Mouse (Mus musculus): ENCODE measurements around the gene Irs2.

Gene Irs2

DNA sequence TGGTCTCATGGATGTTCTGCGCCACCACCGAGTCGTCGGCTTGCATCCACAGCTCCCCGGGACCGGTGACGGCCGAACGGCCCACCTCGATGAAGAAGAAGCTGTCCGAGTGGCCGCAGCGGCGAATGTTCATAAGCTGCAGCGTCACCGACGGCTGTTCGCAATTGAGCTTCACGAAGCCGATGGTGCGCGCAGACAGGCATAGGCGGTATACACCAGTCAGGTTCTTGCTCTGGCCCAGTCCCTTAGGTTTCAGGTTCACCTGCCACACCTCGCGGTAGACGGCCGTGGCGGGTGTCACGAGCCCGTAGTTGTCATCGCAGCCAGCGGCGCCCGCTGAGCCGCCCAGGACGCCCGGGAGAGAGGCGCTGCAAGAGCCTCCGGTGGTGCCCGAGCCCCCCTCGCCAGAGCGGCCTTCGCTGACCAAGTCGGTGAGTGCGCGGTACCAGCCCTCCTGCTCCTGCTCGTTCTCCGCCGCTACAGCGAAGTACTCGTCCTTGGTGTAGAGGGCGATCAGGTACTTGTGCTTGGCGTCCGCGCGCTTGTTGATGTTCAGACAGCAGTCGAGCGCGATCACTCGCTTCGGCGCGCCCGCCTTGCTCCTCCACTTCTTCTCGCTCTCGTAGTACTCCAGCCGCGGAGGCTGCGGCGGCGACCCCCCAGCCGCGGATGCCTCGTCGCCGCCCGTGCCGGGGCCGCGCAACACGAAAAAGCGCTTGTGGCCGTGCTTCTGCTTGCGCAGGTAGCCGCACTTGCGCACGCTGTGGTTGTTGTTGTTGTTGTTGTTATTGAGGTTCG, 478 bp downstream of the Irs2 start:
- no peak for TF ChIP-seq CTCF (conservative IDR thresholded peaks at IDR 0.05; ENCODE audit: low read length)
- TF ChIP-seq POU5F1 (IDR thresholded peaks at IDR 0.05; ENCODE audit: borderline replicate concordance, low read length): no peak
- TF ChIP-seq NANOG (IDR thresholded peaks at IDR 0.05; ENCODE audit: borderline replicate concordance, low read length): no peak
- peaks cover 39% of the 10 kb centered on the region for H3K27me3 ChIP-seq (ENCODE audit: insufficient read depth, low read length)
- H3K36me3 ChIP-seq (ENCODE audit: insufficient read depth, low read length): peaks cover 15% of the 10 kb centered on the region; the same call in 1 of the 2 replicates
- peaks cover 62% of the 10 kb centered on the region for H3K4me1 ChIP-seq (replicated peaks; ENCODE audit: low read depth, low read length)
- H3K9me3 ChIP-seq (ENCODE audit: low read length): no peaks in the 10 kb centered on the region
- peak overlapping the region; percentile 90 for H3K4me3 ChIP-seq (replicated peaks; ENCODE audit: low read length)

DNA sequence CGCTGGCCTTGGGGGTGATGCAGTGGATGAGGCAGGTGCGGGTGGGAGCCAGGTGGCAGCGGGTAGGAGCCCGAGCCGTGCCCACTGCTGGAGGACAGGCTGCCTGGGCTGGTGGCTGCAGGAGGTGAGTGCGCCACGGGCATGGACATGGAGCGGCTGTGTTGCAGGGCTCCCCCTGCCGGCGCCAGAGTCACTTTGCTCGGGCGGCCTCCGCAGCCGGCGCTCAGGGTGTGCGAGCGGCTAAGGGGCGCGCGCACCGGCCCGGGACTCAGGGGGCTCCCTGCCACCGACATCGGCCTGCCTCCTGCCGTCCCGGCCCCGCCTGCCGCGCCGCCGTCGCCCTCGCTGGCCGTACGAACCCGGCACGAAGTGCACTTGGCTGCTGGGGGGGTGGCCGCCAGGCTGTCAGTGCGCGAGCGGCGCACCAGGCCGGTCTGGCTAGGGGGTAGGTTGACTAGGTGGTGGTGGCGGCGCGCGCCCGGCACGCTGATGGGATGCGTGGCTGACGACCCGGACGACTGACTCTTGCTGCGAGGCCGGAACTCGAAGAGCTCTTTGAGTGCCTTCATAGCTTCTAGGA, 1.2 kb downstream of the Irs2 start:
- H3K36me3 ChIP-seq (ENCODE audit: insufficient read depth, low read length): peaks cover 22% of the 10 kb centered on the region; the same call in 1 of the 2 replicates
- peaks cover 39% of the 10 kb centered on the region for H3K27me3 ChIP-seq (ENCODE audit: insufficient read depth, low read length)
- no peaks in the 10 kb centered on the region for H3K9me3 ChIP-seq (ENCODE audit: low read length)
- peak overlapping the region; percentile 90 for H3K4me3 ChIP-seq (replicated peaks; ENCODE audit: low read length)
- TF ChIP-seq CTCF (conservative IDR thresholded peaks at IDR 0.05; ENCODE audit: low read length) (no peak), NANOG (IDR thresholded peaks at IDR 0.05; ENCODE audit: borderline replicate concordance, low read length) (no peak), POU5F1 (IDR thresholded peaks at IDR 0.05; ENCODE audit: borderline replicate concordance, low read length) (no peak)
- peaks cover 69% of the 10 kb centered on the region for H3K4me1 ChIP-seq (replicated peaks; ENCODE audit: low read depth, low read length)

DNA sequence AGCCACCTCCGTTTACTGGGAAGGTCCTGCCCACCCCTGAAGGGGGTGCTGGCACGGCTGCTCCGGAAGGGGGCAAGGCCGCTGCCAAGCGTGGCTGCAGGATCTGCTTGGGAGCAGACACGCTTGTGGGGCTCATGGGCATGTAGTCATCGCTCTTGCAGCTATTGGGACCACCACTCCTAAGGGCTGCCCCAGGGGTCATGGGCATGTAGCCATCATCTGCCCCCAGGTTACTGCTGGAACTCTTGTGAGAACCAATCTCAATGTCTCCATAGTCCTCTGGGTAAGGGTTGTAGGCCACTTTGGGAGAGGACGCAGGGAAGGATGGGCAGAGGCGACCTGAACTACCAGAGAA, 2.0 kb downstream of the Irs2 start:
- no peak for TF ChIP-seq CTCF (conservative IDR thresholded peaks at IDR 0.05; ENCODE audit: low read length)
- no peak for TF ChIP-seq POU5F1 (IDR thresholded peaks at IDR 0.05; ENCODE audit: borderline replicate concordance, low read length)
- TF ChIP-seq NANOG (IDR thresholded peaks at IDR 0.05; ENCODE audit: borderline replicate concordance, low read length): no peak
- Histone ChIP-seq H3K9me3 (ENCODE audit: low read length) (no peaks in the 10 kb centered on the region), H3K27me3 (ENCODE audit: insufficient read depth, low read length) (peaks cover 36% of the 10 kb centered on the region), H3K36me3 (ENCODE audit: insufficient read depth, low read length) (peaks cover 23% of the 10 kb centered on the region; the same call in 1 of the 2 replicates), H3K4me3 (replicated peaks; ENCODE audit: low read length) (peak overlapping the region; percentile 90), H3K4me1 (replicated peaks; ENCODE audit: low read depth, low read length) (peaks cover 75% of the 10 kb centered on the region)

DNA sequence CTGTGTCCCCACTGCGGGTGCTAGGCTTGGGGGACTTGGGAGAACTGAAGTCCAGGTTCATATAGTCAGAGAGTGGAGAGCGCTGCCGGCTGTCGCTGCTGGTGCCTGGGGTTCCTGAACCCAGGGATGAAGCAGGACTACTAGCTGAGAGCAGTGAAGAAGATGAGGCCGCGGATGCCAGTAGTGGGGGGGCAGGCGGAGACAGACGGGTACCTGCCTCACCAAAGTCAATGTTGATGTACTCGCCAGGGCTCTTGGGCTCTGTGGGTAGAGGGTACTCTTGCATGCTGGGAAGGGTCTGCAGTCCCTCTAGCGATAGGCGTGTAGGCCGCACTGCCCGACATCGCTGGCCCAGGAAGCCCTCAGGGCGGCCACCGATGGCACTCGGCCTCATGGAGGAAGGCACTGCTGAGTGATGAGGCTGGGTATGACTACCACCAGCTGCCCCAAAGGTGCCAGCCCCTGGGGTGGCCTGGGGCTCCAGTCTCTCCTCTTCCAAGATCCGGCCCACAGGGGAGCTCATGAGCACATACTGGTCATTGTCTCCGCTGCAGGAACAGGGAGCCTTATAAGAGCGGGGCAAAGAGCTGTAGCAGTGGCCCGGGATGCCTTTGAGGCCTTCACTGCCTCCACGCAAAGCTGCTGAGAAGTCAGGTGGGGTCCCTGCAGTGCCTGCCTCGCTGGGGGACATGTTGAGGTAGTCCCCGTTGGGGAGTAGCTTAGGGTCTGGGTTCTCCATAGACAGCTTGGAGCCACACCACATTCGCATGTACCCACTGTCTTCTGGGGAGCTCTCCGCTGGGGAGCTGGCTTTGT, 2.6 kb downstream of the Irs2 start:
- peaks cover 75% of the 10 kb centered on the region for H3K4me1 ChIP-seq (replicated peaks; ENCODE audit: low read depth, low read length)
- no peaks in the 10 kb centered on the region for H3K9me3 ChIP-seq (ENCODE audit: low read length)
- H3K4me3 ChIP-seq (replicated peaks; ENCODE audit: low read length): peak overlapping the region; percentile 90
- TF ChIP-seq CTCF (conservative IDR thresholded peaks at IDR 0.05; ENCODE audit: low read length): no peak
- no peak for TF ChIP-seq POU5F1 (IDR thresholded peaks at IDR 0.05; ENCODE audit: borderline replicate concordance, low read length)
- no peak for TF ChIP-seq NANOG (IDR thresholded peaks at IDR 0.05; ENCODE audit: borderline replicate concordance, low read length)
- H3K27me3 ChIP-seq (ENCODE audit: insufficient read depth, low read length): peaks cover 31% of the 10 kb centered on the region
- H3K36me3 ChIP-seq (ENCODE audit: insufficient read depth, low read length): peaks cover 23% of the 10 kb centered on the region; the same call in 1 of the 2 replicates

DNA sequence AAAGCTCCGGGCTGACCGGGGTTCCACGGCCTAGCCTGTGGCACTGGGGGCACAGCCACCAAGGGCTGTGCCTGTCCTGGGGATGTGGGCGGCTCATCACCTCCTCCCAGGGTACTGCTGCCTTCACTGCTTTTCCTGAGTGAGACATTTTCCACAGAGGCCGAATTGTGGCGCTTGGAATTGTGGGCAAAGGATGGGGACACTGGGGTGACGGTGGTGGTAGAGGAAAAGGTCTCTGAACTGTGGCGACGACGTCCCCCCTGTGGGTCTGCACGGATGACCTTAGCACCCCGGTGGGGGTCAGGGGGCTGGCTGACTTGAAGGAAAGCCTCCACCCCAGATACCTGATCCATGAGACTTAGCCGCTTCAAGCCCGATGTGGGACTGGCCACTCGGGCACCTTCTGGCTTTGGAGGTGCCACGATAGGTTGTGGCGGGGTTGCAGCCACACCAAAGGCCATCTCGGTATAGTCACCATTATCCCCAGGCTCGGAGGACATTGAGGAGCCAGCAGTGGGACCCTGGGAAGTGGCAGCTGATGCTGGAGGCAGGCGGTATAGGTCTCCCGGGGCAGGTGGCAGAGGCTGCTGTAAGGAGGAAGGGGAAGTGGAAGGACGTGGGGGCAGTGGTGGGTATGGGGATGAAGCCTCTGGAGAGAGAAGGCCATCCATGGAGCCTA, 3.3 kb downstream of the Irs2 start:
- H3K9me3 ChIP-seq (ENCODE audit: low read length): no peaks in the 10 kb centered on the region
- peaks cover 75% of the 10 kb centered on the region for H3K4me1 ChIP-seq (replicated peaks; ENCODE audit: low read depth, low read length)
- TF ChIP-seq CTCF (conservative IDR thresholded peaks at IDR 0.05; ENCODE audit: low read length): no peak
- TF ChIP-seq POU5F1 (IDR thresholded peaks at IDR 0.05; ENCODE audit: borderline replicate concordance, low read length): no peak
- TF ChIP-seq NANOG (IDR thresholded peaks at IDR 0.05; ENCODE audit: borderline replicate concordance, low read length): no peak
- peak overlapping the region; percentile 90 for H3K4me3 ChIP-seq (replicated peaks; ENCODE audit: low read length)
- H3K36me3 ChIP-seq (ENCODE audit: insufficient read depth, low read length): peaks cover 23% of the 10 kb centered on the region; the same call in 1 of the 2 replicates
- peaks cover 31% of the 10 kb centered on the region for H3K27me3 ChIP-seq (ENCODE audit: insufficient read depth, low read length)

DNA sequence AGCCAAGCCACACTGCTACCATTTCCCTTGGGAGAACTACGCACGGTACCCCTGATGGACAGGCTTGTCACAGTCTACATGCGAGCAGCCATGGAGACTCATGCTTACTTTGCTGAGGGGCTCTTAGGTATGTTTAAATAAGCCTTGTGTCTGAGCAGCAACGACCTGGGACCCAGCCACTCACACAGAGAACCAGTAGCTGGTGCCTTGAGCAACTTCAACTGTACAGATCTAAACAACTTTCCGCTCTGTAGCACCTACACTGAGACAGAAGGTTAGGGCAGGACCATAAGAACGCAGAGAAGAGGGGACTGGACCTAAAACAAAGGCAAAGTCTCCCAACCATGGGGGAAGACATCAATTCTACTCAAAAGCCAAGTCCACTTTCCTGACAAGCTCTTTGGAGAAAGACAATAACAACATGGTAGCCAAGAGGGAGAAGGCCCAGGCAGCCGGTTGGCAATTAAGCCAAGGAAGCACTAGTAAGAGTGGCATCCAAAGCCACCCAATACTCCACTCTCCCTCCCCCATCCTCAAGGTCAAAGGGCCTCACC, 4.3 kb downstream of the Irs2 start:
- peaks cover 23% of the 10 kb centered on the region; the same call in 1 of the 2 replicates for H3K36me3 ChIP-seq (ENCODE audit: insufficient read depth, low read length)
- peak overlapping the region; percentile 90 for H3K4me3 ChIP-seq (replicated peaks; ENCODE audit: low read length)
- peaks cover 31% of the 10 kb centered on the region for H3K27me3 ChIP-seq (ENCODE audit: insufficient read depth, low read length)
- H3K9me3 ChIP-seq (ENCODE audit: low read length): no peaks in the 10 kb centered on the region
- TF ChIP-seq NANOG (IDR thresholded peaks at IDR 0.05; ENCODE audit: borderline replicate concordance, low read length): no peak
- TF ChIP-seq CTCF (conservative IDR thresholded peaks at IDR 0.05; ENCODE audit: low read length): no peak
- TF ChIP-seq POU5F1 (IDR thresholded peaks at IDR 0.05; ENCODE audit: borderline replicate concordance, low read length): no peak
- H3K4me1 ChIP-seq (replicated peaks; ENCODE audit: low read depth, low read length): peaks cover 77% of the 10 kb centered on the region

DNA sequence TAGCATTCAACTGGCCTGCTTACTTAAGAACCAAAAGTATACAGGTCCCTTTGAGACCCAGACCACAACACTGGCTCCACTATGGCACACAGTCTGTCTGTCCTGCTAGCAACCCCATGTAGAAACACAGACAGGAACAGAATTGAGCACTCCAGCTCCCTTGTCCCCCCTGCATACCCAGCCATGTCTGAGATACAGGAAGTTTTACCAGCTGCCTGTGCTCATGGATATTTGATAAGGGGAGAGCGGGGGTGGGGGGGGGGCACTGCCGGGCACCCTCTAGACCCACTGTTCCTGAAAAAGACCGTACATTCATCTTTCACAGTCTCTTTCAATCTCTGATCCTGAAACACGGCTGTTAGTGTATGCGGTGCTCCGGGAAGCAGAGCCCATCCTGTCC, 5.0 kb downstream of the Irs2 start:
- Histone ChIP-seq H3K4me1 (replicated peaks; ENCODE audit: low read depth, low read length) (peaks cover 79% of the 10 kb centered on the region), H3K9me3 (ENCODE audit: low read length) (no peaks in the 10 kb centered on the region), H3K27me3 (ENCODE audit: insufficient read depth, low read length) (peaks cover 31% of the 10 kb centered on the region), H3K36me3 (ENCODE audit: insufficient read depth, low read length) (peaks cover 23% of the 10 kb centered on the region; the same call in 1 of the 2 replicates), H3K4me3 (replicated peaks; ENCODE audit: low read length) (no peak overlapping the region)
- no peak for TF ChIP-seq NANOG (IDR thresholded peaks at IDR 0.05; ENCODE audit: borderline replicate concordance, low read length)
- no peak for TF ChIP-seq CTCF (conservative IDR thresholded peaks at IDR 0.05; ENCODE audit: low read length)
- no peak for TF ChIP-seq POU5F1 (IDR thresholded peaks at IDR 0.05; ENCODE audit: borderline replicate concordance, low read length)

All from E14TG2a.4 (cell line).